Mouse (Mus musculus) E14TG2a.4 (cell line): Measurements from ENCODE around the gene Ccdc151.

Experiments
- CTCF ChIP-seq: conservative IDR thresholded peaks from 2 replicates; pipeline ENCODE4 v1.5.1; 2014; ENCODE audit warnings: low read length
- POU5F1 ChIP-seq: IDR thresholded peaks from 2 replicates; pipeline ENCODE4 v1.6.1; 2014; ENCODE audit warnings: low read length, borderline replicate concordance

DNA sequence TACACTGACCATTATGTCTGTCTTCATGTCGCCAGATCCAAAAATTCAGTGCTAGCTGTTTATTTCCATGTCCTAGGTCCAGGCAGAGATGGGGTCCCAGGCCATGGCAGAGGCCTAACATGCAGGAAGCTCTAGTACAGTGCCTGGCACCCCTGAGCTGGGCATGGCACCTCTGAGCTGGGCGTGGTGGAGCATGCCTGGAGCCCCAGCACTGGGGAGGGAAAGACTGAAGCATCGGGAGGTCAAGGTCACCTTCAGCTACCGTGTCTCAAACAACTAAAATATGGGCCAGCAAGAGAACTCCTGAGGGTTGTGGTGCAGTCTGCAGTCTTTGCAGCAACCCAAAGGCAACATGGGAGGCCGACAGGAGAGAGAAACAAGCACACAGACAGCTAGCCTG lies 44.1 kb downstream of the Ccdc151 start:
- TF ChIP-seq CTCF (no peak), POU5F1 (no peak)
